Mouse (Mus musculus) lung, adult 2 months (tissue): ENCODE measurements at regions not wholly inside any gene's neighbourhood (a gene's known extent, or its start where the extent isn't known, plus 50 kb on each side); places are given as distances from the start of the nearest gene placed in this dataset.

Experiments used
- DNase-seq: peaks from one replicate; pipeline ENCODE4 v3.0.0; 2022
- H3K4me1 ChIP-seq: fragments of 200-500 bp; 2 replicates; pipeline ENCODE4 v1.6.1; 2011; ENCODE audit warnings: low read length; ENCODE audit not compliant: control insufficient read depth, insufficient read depth
- H3K4me3 ChIP-seq: fragments of 200-500 bp; replicated peaks from 2 replicates; pipeline ENCODE3; 2011; ENCODE audit warnings: low read depth, mild to moderate bottlenecking, control low read depth, low read length; ENCODE audit errors: extremely low read depth
- CTCF ChIP-seq: fragments of 200-500 bp; IDR thresholded peaks from 2 replicates; pipeline ENCODE4 v1.5.1; 2011; ENCODE audit warnings: mild to moderate bottlenecking, low read length, control low read depth; ENCODE audit not compliant: insufficient read depth
- POLR2A ChIP-seq: fragments of 200-500 bp; IDR thresholded peaks from 2 replicates; pipeline ENCODE4 v1.6.1; 2011; ENCODE audit warnings: low read depth, mild to moderate bottlenecking, control low read depth, low read length, borderline replicate concordance; ENCODE audit errors: extremely low read depth
- WGBS: fragments of 180-500 bp; shearing (Covaris S2); methylation state at CpG from one replicate; pipeline ENCODE4 v1.1.7; 2018; 5-methylcytosine and 5-hydroxymethylcytosine counted together

- Histone ChIP-seq H3K4me1 (no peaks in the 10 kb centered on the region), H3K4me3 (no peak overlapping the region)
- no peak for DNase-seq
- WGBS = 65% methylated on average over 4 of the region's 4 CpGs
- TF ChIP-seq CTCF (no peak), POLR2A (no peak)
Measured at GRCm38 (mm10) chr6:116896132-116896630, 179.5 kb upstream of the Tmem72 start.

- DNase-seq = no peak
- no peaks in the 10 kb centered on the region for H3K4me1 ChIP-seq
- TF ChIP-seq CTCF = no peak
- no peak for TF ChIP-seq POLR2A
- H3K4me3 ChIP-seq = no peak overlapping the region
- 11% methylated on average over 1 of the region's 1 CpGs for WGBS
Measured at GRCm38 (mm10) chr6:116901816-116902215, 185.1 kb upstream of the Tmem72 start.

GRCm38 (mm10) chr6:116902371-116902770, 185.7 kb upstream of the Tmem72 start:
- Histone ChIP-seq H3K4me1 (no peaks in the 10 kb centered on the region), H3K4me3 (no peak overlapping the region)
- TF ChIP-seq CTCF = no peak
- no peak for TF ChIP-seq POLR2A
- DNase-seq = no peak
- 71% methylated on average over 3 of the region's 3 CpGs for WGBS

- TF ChIP-seq POLR2A (no peak), CTCF (no peak)
- DNase-seq = no peak
- H3K4me1 ChIP-seq = no peaks in the 10 kb centered on the region
- WGBS = 65% methylated on average over 7 of the region's 7 CpGs
- no peak overlapping the region for H3K4me3 ChIP-seq
Measured at GRCm38 (mm10) chr6:116906426-116907172, 189.9 kb upstream of the Tmem72 start.

- WGBS = 82% methylated on average over 7 of the region's 7 CpGs
- Histone ChIP-seq H3K4me1 (no peaks in the 10 kb centered on the region), H3K4me3 (no peak overlapping the region)
- DNase-seq = no peak
- TF ChIP-seq POLR2A (no peak), CTCF (no peak)
Measured at GRCm38 (mm10) chr6:116910607-116911006, 193.9 kb upstream of the Tmem72 start.

- no peak overlapping the region for H3K4me3 ChIP-seq
- H3K4me1 ChIP-seq = no peaks in the 10 kb centered on the region
- no peak for DNase-seq
- 64% methylated on average over 3 of the region's 3 CpGs for WGBS
- TF ChIP-seq POLR2A = no peak
- no peak for TF ChIP-seq CTCF
Measured at GRCm38 (mm10) chr6:116912161-116912560, 195.4 kb upstream of the Tmem72 start.

GRCm38 (mm10) chr6:116914073-116914472, 197.4 kb upstream of the Tmem72 start:
- 40% methylated on average over 1 of the region's 1 CpGs for WGBS
- DNase-seq = no peak
- TF ChIP-seq CTCF (no peak), POLR2A (no peak)
- Histone ChIP-seq H3K4me1 (no peaks in the 10 kb centered on the region), H3K4me3 (no peak overlapping the region)

- no peak for DNase-seq
- H3K4me1 ChIP-seq = no peaks in the 10 kb centered on the region
- TF ChIP-seq POLR2A = no peak
- TF ChIP-seq CTCF = no peak
- 53% methylated on average over 3 of the region's 3 CpGs for WGBS
- no peak overlapping the region for H3K4me3 ChIP-seq
Measured at GRCm38 (mm10) chr6:116935024-116935423, 218.3 kb upstream of the Tmem72 start.

GRCm38 (mm10) chr6:116941576-116941975, 224.9 kb upstream of the Tmem72 start:
- WGBS = 66% methylated on average over 9 of the region's 9 CpGs
- no peak for DNase-seq
- no peaks in the 10 kb centered on the region for H3K4me1 ChIP-seq
- no peak overlapping the region for H3K4me3 ChIP-seq
- TF ChIP-seq CTCF = no peak
- no peak for TF ChIP-seq POLR2A

- WGBS = 60% methylated on average over 8 of the region's 8 CpGs
- H3K4me3 ChIP-seq = no peak overlapping the region
- no peak for TF ChIP-seq POLR2A
- TF ChIP-seq CTCF = no peak
- no peaks in the 10 kb centered on the region for H3K4me1 ChIP-seq
- DNase-seq = no peak
Measured at GRCm38 (mm10) chr6:116942696-116943095, 225.6 kb upstream of the Cxcl12 start.
